Mouse (Mus musculus): ENCODE data around the gene Zscan26.

GRCm38 (mm10) chr13:21397486-21397885 lies 56.0 kb downstream of the Zscan26 start:
- TF ChIP-seq CTCF (IDR thresholded peaks at IDR 0.05; ENCODE audit: extremely low read depth, insufficient read length, insufficient replicate concordance, low read depth, low read length), result no peak
- TF ChIP-seq POLR2A (IDR thresholded peaks at IDR 0.05; ENCODE audit: low read depth, low read length), result no peak

All from small intestine, adult 2 months (tissue).